Mouse (Mus musculus): Measurements from ENCODE around the gene Tfb2m.

- no peak for TF ChIP-seq ZC3H11A (IDR thresholded peaks at IDR 0.05; ENCODE audit: borderline replicate concordance, low read depth, low read length)
- TF ChIP-seq HCFC1 (IDR thresholded peaks at IDR 0.05; ENCODE audit: borderline replicate concordance, insufficient read depth, low read length), result no peak
- TF ChIP-seq MAFK (IDR thresholded peaks at IDR 0.05; ENCODE audit: insufficient read depth, low read depth, low read length), result no peak
- no peak for TF ChIP-seq CHD2 (IDR thresholded peaks at IDR 0.05; ENCODE audit: low read depth, low read length)
These were observed 39.3 kb downstream of the Tfb2m start for GRCm38 (mm10) chr1:179506530-179507315.
